Mouse (Mus musculus) heart, postnatal 0 days (tissue): ENCODE results near the gene 1700016K19Rik. TPM values are rescaled to one million over a fixed set of nuclear protein-coding genes. Genes with fewer than 3 reads are reported as not detected.

ENCODE experiments used
- ATAC-seq: fragments of 200-750 bp; cut with Nextera tagmentation; 2 replicates; pipeline ENCODE4 v1.8.0; 2017; ENCODE audit warnings: low read depth, moderate number of reproducible peaks, moderate library complexity; ENCODE audit not compliant: insufficient read depth
- DNase-seq: peaks from one replicate; pipeline ENCODE4 v3.0.0-alpha.2; 2016; ENCODE audit warnings: low spot score
- H3K27ac ChIP-seq: fragments of 300-500 bp; sonication (generic); 2 replicates; pipeline ENCODE4 v1.5.1; 2014; ENCODE audit warnings: low read depth, mild to moderate bottlenecking
- H3K27me3 ChIP-seq: fragments of 300-500 bp; sonication (generic); 2 replicates; pipeline ENCODE4 v1.6.1; 2014; ENCODE audit warnings: low read length, mixed read lengths; ENCODE audit not compliant: control insufficient read depth, insufficient read depth
- H3K36me3 ChIP-seq: fragments of 300-500 bp; sonication (generic); replicated peaks from 2 replicates; pipeline ENCODE4 v1.6.1; 2014; ENCODE audit warnings: low read length, mixed read lengths; ENCODE audit not compliant: control insufficient read depth, insufficient read depth
- H3K4me1 ChIP-seq: fragments of 300-500 bp; sonication (generic); 2 replicates; pipeline ENCODE4 v1.6.1; 2014; ENCODE audit warnings: antibody characterized with exemption; ENCODE audit not compliant: control insufficient read depth, insufficient read depth
- H3K4me2 ChIP-seq: fragments of 300-500 bp; sonication (generic); 2 replicates; pipeline ENCODE4 v1.6.1; 2014; ENCODE audit warnings: low read depth, mild to moderate bottlenecking, low read length, moderate library complexity
- H3K4me3 ChIP-seq: fragments of 300-500 bp; sonication (generic); 2 replicates; pipeline ENCODE4 v1.5.1; 2014; ENCODE audit warnings: low read depth, low read length
- H3K9ac ChIP-seq: fragments of 300-500 bp; sonication (generic); replicated peaks from 2 replicates; pipeline ENCODE4 v1.6.1; 2014; ENCODE audit warnings: low read depth, low read length, mixed read lengths
- H3K9me3 ChIP-seq: fragments of 300-500 bp; sonication (generic); replicated peaks from 2 replicates; pipeline ENCODE4 v1.6.1; 2016; ENCODE audit warnings: low read length; ENCODE audit not compliant: control insufficient read depth
- CTCF ChIP-seq: IDR thresholded peaks from 2 replicates; pipeline ENCODE4 v1.5.1; 2016; ENCODE audit warnings: antibody characterized with exemption, control low read depth, low read depth
- EP300 ChIP-seq: IDR thresholded peaks from 2 replicates; pipeline ENCODE4 v1.6.1; 2016; ENCODE audit warnings: antibody characterized with exemption, low read depth
- WGBS: fragments of 180-500 bp; shearing (Covaris S2); extraction: QIAGEN DNeasy Blood & Tissue Kit; methylation state at CpG from one replicate; pipeline ENCODE4 v1.1.7; 2014; 5-methylcytosine and 5-hydroxymethylcytosine counted together
- polyA plus RNA-seq: library from polyadenylated mRNA; unstranded; fragments of >200 nt; fragmentation: Nextera tagmentation; extraction: Ambion mirVana; gene quantifications from 2 replicates; pipeline ENCODE4 v1.2.1, GENCODE M21; 2015
- total RNA-seq: library from RNA; depleted of rRNA; stranded (reverse); fragments of >200 nt; gene quantifications from 2 replicates; pipeline ENCODE4 v1.2.3, GENCODE M21; 2014; ENCODE audit warnings: low replicate concordance; rRNA removed

Gene 1700016K19Rik
- total and polyA plus RNA-seq, 2 experiments from 2014 or later, result not detected

DNA sequence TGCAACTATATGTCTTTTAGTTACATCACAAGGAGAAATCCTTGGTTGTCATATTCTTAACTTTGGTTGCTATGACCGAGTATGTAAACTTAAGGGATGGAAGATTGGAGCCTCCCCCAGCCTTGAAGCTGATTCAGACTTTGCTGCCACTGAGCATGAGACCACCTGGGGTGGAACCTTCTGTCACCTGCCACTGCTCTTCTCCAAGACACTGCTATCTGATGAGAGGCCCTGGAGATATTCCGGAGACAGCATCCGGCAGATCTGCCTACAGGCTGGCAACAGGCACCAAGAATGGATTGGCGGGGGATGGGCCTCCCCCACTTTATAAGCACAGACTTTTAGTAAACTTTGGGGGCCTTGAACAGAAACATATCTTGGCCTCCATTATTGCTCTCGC, 52.8 kb downstream of the 1700016K19Rik start:
- 0 out of 2 replicates have a peak, but pooled peaks cover under 1% of the 10 kb centered on the region for H3K36me3 ChIP-seq
- no peak for TF ChIP-seq CTCF
- no peak for TF ChIP-seq EP300
- ATAC-seq, result no peak
- 84% methylated on average over 5 of the region's 5 CpGs for WGBS
- H3K27ac ChIP-seq, result no peak overlapping the region
- no peaks in the 10 kb centered on the region for H3K4me1 ChIP-seq
- no peaks in the 10 kb centered on the region for H3K27me3 ChIP-seq
- no peak overlapping the region for H3K4me2 ChIP-seq
- H3K9me3 ChIP-seq, result no peaks in the 10 kb centered on the region
- DNase-seq, result no peak
- no peak overlapping the region for H3K9ac ChIP-seq
- no peak overlapping the region for H3K4me3 ChIP-seq

Other genes starting within 250 kb of the 1700016K19Rik start
- 0.62 TPM in 1 of 2 replicates, not detected in the other for gene Doc2b, start 203.9 kb upstream of the 1700016K19Rik start, total RNA-seq
- 0.03 and 0.04 TPM in 2 replicates for gene Doc2b, start 203.9 kb upstream of the 1700016K19Rik start, polyA plus RNA-seq
- gene Rph3al, start 61.5 kb upstream of the 1700016K19Rik start, total RNA-seq, result 15.6 and 28.7 TPM in 2 replicates
- gene Rph3al, start 61.5 kb upstream of the 1700016K19Rik start, polyA plus RNA-seq, result 15.0 and 15.5 TPM in 2 replicates
- gene Rflnb, start 27.9 kb downstream of the 1700016K19Rik start, total RNA-seq, result 15.6 and 16.4 TPM in 2 replicates
- gene Rflnb, start 27.9 kb downstream of the 1700016K19Rik start, polyA plus RNA-seq, result 22.9 and 24.1 TPM in 2 replicates
- 22.8 and 40.6 TPM in 2 replicates for gene Vps53, start 179.7 kb downstream of the 1700016K19Rik start, total RNA-seq
- 24.1 and 25.2 TPM in 2 replicates for gene Vps53, start 179.7 kb downstream of the 1700016K19Rik start, polyA plus RNA-seq
- 13.8 and 14.8 TPM in 2 replicates for gene Fam57a, start 179.8 kb downstream of the 1700016K19Rik start, total RNA-seq
- 10.5 TPM in 2 replicates for gene Fam57a, start 179.8 kb downstream of the 1700016K19Rik start, polyA plus RNA-seq
- gene Dbil5, start 217.7 kb downstream of the 1700016K19Rik start, total RNA-seq, result not detected in 2 replicates
- gene Dbil5, start 217.7 kb downstream of the 1700016K19Rik start, polyA plus RNA-seq, result 1.2 and 1.6 TPM in 2 replicates
- 5.3 and 10.2 TPM in 2 replicates for gene Gemin4, start 217.8 kb downstream of the 1700016K19Rik start, total RNA-seq
- gene Gemin4, start 217.8 kb downstream of the 1700016K19Rik start, polyA plus RNA-seq, result 9.5 and 9.9 TPM in 2 replicates
- 21.3 and 39.5 TPM in 2 replicates for gene Mrm3, start 243.8 kb downstream of the 1700016K19Rik start, total RNA-seq
- 27.6 and 31.8 TPM in 2 replicates for gene Mrm3, start 243.8 kb downstream of the 1700016K19Rik start, polyA plus RNA-seq
- 30.6 and 44.8 TPM in 2 replicates for gene Glod4, start 243.8 kb downstream of the 1700016K19Rik start, total RNA-seq
- 102 and 104 TPM in 2 replicates for gene Glod4, start 243.8 kb downstream of the 1700016K19Rik start, polyA plus RNA-seq